Mouse (Mus musculus) heart, embryonic 13.5 days (tissue): ENCODE measurements around the gene Dffb. TPM values are rescaled to one million over a fixed set of nuclear protein-coding genes. Genes with fewer than 3 reads are reported as not detected.

ENCODE experiments used
- ATAC-seq: fragments of 200-750 bp; cut with Nextera tagmentation; 2 replicates; pipeline ENCODE4 v1.8.0; 2017; ENCODE audit warnings: moderate TSS enrichment; ENCODE audit not compliant: insufficient number of reproducible peaks, low FRiP score, low TSS enrichment; ENCODE audit errors: extremely low read depth
- H3K27ac ChIP-seq: fragments of 300-500 bp; sonication (generic); replicated peaks from 2 replicates; pipeline ENCODE4 v1.5.1; 2015; ENCODE audit warnings: moderate library complexity, mild to moderate bottlenecking, inconsistent platforms
- H3K27me3 ChIP-seq: fragments of 300-500 bp; sonication (generic); replicated peaks from 2 replicates; pipeline ENCODE4 v1.6.1; 2015; ENCODE audit warnings: mild to moderate bottlenecking, inconsistent platforms
- H3K36me3 ChIP-seq: fragments of 300-500 bp; sonication (generic); 2 replicates; pipeline ENCODE4 v1.6.1; 2015; ENCODE audit warnings: mild to moderate bottlenecking, inconsistent platforms
- H3K4me1 ChIP-seq: fragments of 300-500 bp; sonication (generic); 2 replicates; pipeline ENCODE4 v1.6.1; 2015; ENCODE audit warnings: inconsistent platforms
- H3K4me2 ChIP-seq: fragments of 300-500 bp; sonication (generic); 2 replicates; pipeline ENCODE4 v1.6.1; 2015; ENCODE audit warnings: inconsistent platforms, mild to moderate bottlenecking, moderate library complexity
- H3K4me3 ChIP-seq: fragments of 300-500 bp; sonication (generic); 2 replicates; pipeline ENCODE4 v1.5.1; 2015; ENCODE audit warnings: moderate library complexity, mild to moderate bottlenecking, inconsistent platforms
- H3K9ac ChIP-seq: fragments of 300-500 bp; sonication (generic); 2 replicates; pipeline ENCODE4 v1.6.1; 2015; ENCODE audit warnings: inconsistent platforms, mild to moderate bottlenecking, moderate library complexity
- H3K9me3 ChIP-seq: fragments of 300-500 bp; sonication (generic); 2 replicates; pipeline ENCODE4 v1.6.1; 2016; ENCODE audit warnings: inconsistent platforms
- WGBS: fragments of 180-500 bp; shearing (Covaris S2); methylation state at CpG from one replicate; pipeline ENCODE4 v1.1.7; 2015; ENCODE audit warnings: mixed read lengths; 5-methylcytosine and 5-hydroxymethylcytosine counted together
- polyA plus RNA-seq: library from polyadenylated mRNA; unstranded; fragments of >200 nt; fragmentation: Nextera tagmentation; extraction: Ambion mirVana; gene quantifications from 2 replicates; pipeline ENCODE4 v1.2.1, GENCODE M21; 2015

The Dffb gene
- polyA plus RNA-seq, 1 experiment from 2014 or later = 9.1 TPM

GRCm38 (mm10) chr4:154007759-154008158 lies 32.8 kb upstream of the Dffb start:
- Histone ChIP-seq H3K9me3 (no peaks in the 10 kb centered on the region), H3K4me1 (peaks cover 12% of the 10 kb centered on the region), H3K27ac (no peak overlapping the region), H3K36me3 (peaks cover 47% of the 10 kb centered on the region), H3K4me2 (no peak overlapping the region), H3K27me3 (no peaks in the 10 kb centered on the region), H3K9ac (no peak overlapping the region), H3K4me3 (no peak overlapping the region)
- 68% methylated on average over 4 of the region's 4 CpGs for WGBS
- ATAC-seq = no peak

- Histone ChIP-seq H3K27me3 (no peaks in the 10 kb centered on the region), H3K4me2 (no peak overlapping the region), H3K4me1 (peaks cover 6% of the 10 kb centered on the region), H3K9ac (no peak overlapping the region), H3K36me3 (peaks cover 57% of the 10 kb centered on the region), H3K4me3 (no peak overlapping the region), H3K27ac (no peak overlapping the region), H3K9me3 (no peaks in the 10 kb centered on the region)
- WGBS = 88% methylated on average over 6 of the region's 6 CpGs
- ATAC-seq = no peak
Measured at GRCm38 (mm10) chr4:154006264-154006663, 31.3 kb upstream of the Dffb start.

GRCm38 (mm10) chr4:154005488-154005887 lies 30.6 kb upstream of the Dffb start:
- 86% methylated on average over 5 of the region's 5 CpGs for WGBS
- no peak overlapping the region for H3K4me2 ChIP-seq
- no peak overlapping the region for H3K27ac ChIP-seq
- no peak for ATAC-seq
- H3K4me3 ChIP-seq = no peak overlapping the region
- H3K36me3 ChIP-seq = peaks cover 57% of the 10 kb centered on the region
- no peak overlapping the region for H3K9ac ChIP-seq
- no peaks in the 10 kb centered on the region for H3K9me3 ChIP-seq
- no peaks in the 10 kb centered on the region for H3K4me1 ChIP-seq
- no peaks in the 10 kb centered on the region for H3K27me3 ChIP-seq

GRCm38 (mm10) chr4:153993505-153993904 lies 18.6 kb upstream of the Dffb start:
- ATAC-seq = no peak
- no peaks in the 10 kb centered on the region for H3K9me3 ChIP-seq
- H3K4me3 ChIP-seq = no peak overlapping the region
- H3K27me3 ChIP-seq = no peaks in the 10 kb centered on the region
- H3K4me1 ChIP-seq = no peaks in the 10 kb centered on the region
- 85% methylated on average over 8 of the region's 8 CpGs for WGBS
- no peak overlapping the region for H3K9ac ChIP-seq
- H3K27ac ChIP-seq = no peak overlapping the region
- H3K4me2 ChIP-seq = no peak overlapping the region
- peaks cover 97% of the 10 kb centered on the region for H3K36me3 ChIP-seq

- Histone ChIP-seq H3K27me3 (no peaks in the 10 kb centered on the region), H3K27ac (no peak overlapping the region), H3K9me3 (no peaks in the 10 kb centered on the region), H3K36me3 (peaks cover 97% of the 10 kb centered on the region), H3K4me3 (no peak overlapping the region), H3K9ac (no peak overlapping the region), H3K4me2 (no peak overlapping the region), H3K4me1 (no peaks in the 10 kb centered on the region)
- no peak for ATAC-seq
- 86% methylated on average over 10 of the region's 10 CpGs for WGBS
Measured at GRCm38 (mm10) chr4:153992715-153993114, 17.8 kb upstream of the Dffb start.

- ATAC-seq = no peak
- no peak overlapping the region for H3K9ac ChIP-seq
- no peak overlapping the region for H3K4me2 ChIP-seq
- no peaks in the 10 kb centered on the region for H3K27me3 ChIP-seq
- H3K4me1 ChIP-seq = peaks cover 19% of the 10 kb centered on the region
- peaks cover 67% of the 10 kb centered on the region for H3K36me3 ChIP-seq
- WGBS = 93% methylated on average over 11 of the region's 11 CpGs
- no peaks in the 10 kb centered on the region for H3K9me3 ChIP-seq
- H3K4me3 ChIP-seq = no peak overlapping the region
- no peak overlapping the region for H3K27ac ChIP-seq
Measured at GRCm38 (mm10) chr4:153980470-153980869, 5.5 kb upstream of the Dffb start.

- no peak overlapping the region for H3K9ac ChIP-seq
- WGBS = 84% methylated on average over 10 of the region's 10 CpGs
- no peak for ATAC-seq
- H3K4me3 ChIP-seq = no peak overlapping the region
- H3K36me3 ChIP-seq = peaks cover 55% of the 10 kb centered on the region
- H3K27me3 ChIP-seq = no peaks in the 10 kb centered on the region
- H3K27ac ChIP-seq = no peak overlapping the region
- peaks cover 19% of the 10 kb centered on the region for H3K4me1 ChIP-seq
- H3K9me3 ChIP-seq = no peaks in the 10 kb centered on the region
- no peak overlapping the region for H3K4me2 ChIP-seq
Measured at GRCm38 (mm10) chr4:153979243-153979642, 4.3 kb upstream of the Dffb start.

GRCm38 (mm10) chr4:153975768-153976167 lies 842 bp upstream of the Dffb start:
- Histone ChIP-seq H3K36me3 (peaks cover 33% of the 10 kb centered on the region), H3K27ac (no peak overlapping the region), H3K27me3 (no peaks in the 10 kb centered on the region), H3K9ac (peak overlapping the region; percentile 94), H3K9me3 (no peaks in the 10 kb centered on the region), H3K4me3 (peak overlapping the region; percentile 99), H3K4me2 (peak overlapping the region; percentile 90), H3K4me1 (peaks cover 28% of the 10 kb centered on the region)
- no peak for ATAC-seq
- 39% methylated on average over 6 of the region's 6 CpGs for WGBS

GRCm38 (mm10) chr4:153975292-153975662 lies 351 bp upstream of the Dffb start:
- under 1% methylated on average over 33 of the region's 33 CpGs for WGBS

GRCm38 (mm10) chr4:153968063-153968462 lies 6.9 kb downstream of the Dffb start:
- H3K36me3 ChIP-seq = peaks cover 73% of the 10 kb centered on the region

More at GRCm38 (mm10) chr4:153975292-153975662, 351 bp upstream of the Dffb start:
- Histone ChIP-seq H3K4me3 (peak overlapping the region; percentile 99), H3K27me3 (no peaks in the 10 kb centered on the region), H3K9ac (peak overlapping the region; percentile 94), H3K4me1 (peaks cover 28% of the 10 kb centered on the region), H3K4me2 (peak overlapping the region; percentile 90), H3K9me3 (no peaks in the 10 kb centered on the region), H3K27ac (peak overlapping the region; percentile 69), H3K36me3 (peaks cover 33% of the 10 kb centered on the region)
- ATAC-seq = peak; percentile 20; the same call in 1 of the 2 replicates

GRCm38 (mm10) chr4:153967556-153967955 lies 7.4 kb downstream of the Dffb start:
- no peaks in the 10 kb centered on the region for H3K9me3 ChIP-seq
- H3K4me2 ChIP-seq = no peak overlapping the region
- H3K9ac ChIP-seq = no peak overlapping the region
- no peak overlapping the region for H3K27ac ChIP-seq
- 72% methylated on average over 2 of the region's 2 CpGs for WGBS
- H3K4me3 ChIP-seq = no peak overlapping the region
- peaks cover 78% of the 10 kb centered on the region for H3K36me3 ChIP-seq
- no peaks in the 10 kb centered on the region for H3K27me3 ChIP-seq
- ATAC-seq = no peak
- no peaks in the 10 kb centered on the region for H3K4me1 ChIP-seq

More at GRCm38 (mm10) chr4:153968063-153968462, 6.9 kb downstream of the Dffb start:
- no peak overlapping the region for H3K4me2 ChIP-seq
- 85% methylated on average over 2 of the region's 2 CpGs for WGBS
- H3K9me3 ChIP-seq = no peaks in the 10 kb centered on the region
- no peaks in the 10 kb centered on the region for H3K27me3 ChIP-seq
- H3K4me1 ChIP-seq = no peaks in the 10 kb centered on the region
- H3K4me3 ChIP-seq = no peak overlapping the region
- H3K9ac ChIP-seq = no peak overlapping the region
- no peak for ATAC-seq
- H3K27ac ChIP-seq = no peak overlapping the region

GRCm38 (mm10) chr4:153966651-153967050 lies 8.3 kb downstream of the Dffb start:
- Histone ChIP-seq H3K4me2 (no peak overlapping the region), H3K9me3 (no peaks in the 10 kb centered on the region), H3K4me1 (no peaks in the 10 kb centered on the region), H3K27me3 (no peaks in the 10 kb centered on the region), H3K9ac (no peak overlapping the region), H3K27ac (no peak overlapping the region), H3K36me3 (peaks cover 84% of the 10 kb centered on the region), H3K4me3 (no peak overlapping the region)
- ATAC-seq = no peak
- WGBS = 77% methylated on average over 5 of the region's 5 CpGs
